Mouse (Mus musculus) gastrocnemius, postnatal 10 days (tissue): ENCODE measurements around the gene Slc51a. TPM values are rescaled to one million over a fixed set of nuclear protein-coding genes. Genes with fewer than 3 reads are reported as not detected.
"Not testable (repeated sequence)": the region's sequence is repeated elsewhere in the genome, so short reads cannot be mapped to it uniquely, and the experiment has no call there.

Experiments
- DNase-seq: peaks from one replicate; pipeline ENCODE4 v3.0.0; 2021; ENCODE audit warnings: mixed read lengths
- total RNA-seq, 2 experiments: library from RNA; stranded (reverse); gene quantifications; 2 replicates each; pipeline ENCODE4 v1.2.3; 2021

Slc51a gene
- total RNA-seq, 2 experiments from 2014 or later = not detected

DNA sequence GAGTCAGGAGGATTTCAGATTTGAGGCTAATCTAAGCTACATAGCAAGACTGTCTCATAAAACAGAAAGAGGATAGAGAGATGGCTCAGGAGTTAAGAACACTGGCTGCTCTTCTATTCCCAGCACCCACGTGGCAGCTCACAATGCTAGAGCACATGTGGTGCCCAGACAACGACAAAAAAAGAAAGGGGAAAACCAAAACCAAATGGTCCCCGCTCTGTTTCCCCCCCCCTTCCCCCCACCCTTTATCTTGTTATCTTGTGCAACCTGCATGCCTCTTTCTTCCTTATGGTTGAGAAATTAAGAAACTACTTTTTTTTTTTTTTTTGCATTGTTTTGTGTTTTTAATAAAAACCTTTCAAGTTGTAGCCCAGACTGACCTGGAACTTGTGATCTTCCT lies 19.2 kb downstream of the Slc51a start:
- DNase-seq = no peak

- no peak for DNase-seq
These were observed 22.8 kb downstream of the Slc51a start for GRCm38 (mm10) chr16:32464908-32465307.

- no peak for DNase-seq
These were observed 24.3 kb downstream of the Slc51a start for GRCm38 (mm10) chr16:32463426-32463825.

GRCm38 (mm10) chr16:32462950-32463349 lies 24.7 kb downstream of the Slc51a start:
- no peak for DNase-seq

- DNase-seq = no peak
These were observed 26.0 kb downstream of the Slc51a start for GRCm38 (mm10) chr16:32461713-32462112.

GRCm38 (mm10) chr16:32460518-32460917 lies 27.2 kb downstream of the Slc51a start:
- no peak for DNase-seq

GRCm38 (mm10) chr16:32457589-32458386 lies 29.9 kb downstream of the Slc51a start:
- DNase-seq = peak; percentile 52

- no peak for DNase-seq
These were observed 30.9 kb downstream of the Slc51a start for GRCm38 (mm10) chr16:32456761-32457160.

DNA sequence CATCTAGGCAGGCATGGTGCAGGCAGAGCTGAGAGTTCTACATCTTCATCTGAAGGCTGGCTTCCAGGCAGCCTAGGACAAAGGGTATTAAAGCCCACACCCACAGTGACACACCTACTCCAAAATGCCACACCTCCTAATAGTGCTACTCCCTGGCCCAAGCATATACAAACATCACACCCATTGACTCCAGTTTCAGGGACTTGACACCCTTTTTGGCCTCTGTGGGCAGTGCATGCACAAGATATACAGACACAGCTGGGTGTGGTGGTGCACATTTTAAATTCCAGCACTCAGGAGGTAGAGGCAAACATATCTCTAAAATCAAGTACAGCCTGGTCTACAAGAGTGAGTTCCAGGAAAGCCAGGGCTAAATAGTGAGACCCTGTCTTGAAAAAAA lies 31.6 kb downstream of the Slc51a start:
- no peak for DNase-seq

DNA sequence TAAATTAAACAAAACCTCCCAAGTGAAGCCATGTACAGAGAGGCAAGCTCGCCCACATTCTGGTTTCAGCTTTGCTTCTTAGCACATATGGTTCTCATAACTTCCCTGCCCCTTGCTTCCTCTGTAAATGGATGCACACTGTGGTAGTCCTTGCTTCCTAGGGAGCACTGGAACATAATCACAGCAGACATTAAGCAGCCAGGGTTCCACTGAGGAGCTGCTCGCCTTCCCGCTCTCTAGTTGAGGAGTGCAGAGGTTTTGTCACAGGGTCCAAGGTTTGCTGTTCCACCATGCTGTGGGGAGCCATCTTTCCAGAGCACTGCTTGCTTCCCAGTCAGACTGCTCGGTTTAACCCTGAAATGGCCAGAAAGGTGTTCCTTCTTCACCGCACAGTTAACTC lies 33.0 kb downstream of the Slc51a start:
- no peak for DNase-seq

DNA sequence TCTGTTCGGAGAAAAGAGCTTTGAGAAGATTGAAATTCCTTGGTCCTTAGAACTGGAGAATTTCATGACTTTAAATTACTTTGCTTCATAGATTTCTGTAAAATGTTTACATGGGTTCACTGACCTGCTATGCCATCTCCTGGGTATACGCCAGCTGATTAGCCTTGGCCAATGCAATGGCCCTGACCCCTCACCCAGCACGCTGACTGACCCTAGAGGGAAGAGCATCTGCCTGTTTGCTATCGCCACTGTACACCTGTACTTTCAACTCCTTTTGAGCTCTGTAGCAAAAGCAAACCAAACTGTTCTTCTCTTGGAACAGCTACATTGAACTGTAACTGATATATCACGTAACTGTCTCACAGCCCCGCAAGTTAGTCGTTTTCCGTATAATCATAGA lies 34.6 kb downstream of the Slc51a start:
- no peak for DNase-seq

DNA sequence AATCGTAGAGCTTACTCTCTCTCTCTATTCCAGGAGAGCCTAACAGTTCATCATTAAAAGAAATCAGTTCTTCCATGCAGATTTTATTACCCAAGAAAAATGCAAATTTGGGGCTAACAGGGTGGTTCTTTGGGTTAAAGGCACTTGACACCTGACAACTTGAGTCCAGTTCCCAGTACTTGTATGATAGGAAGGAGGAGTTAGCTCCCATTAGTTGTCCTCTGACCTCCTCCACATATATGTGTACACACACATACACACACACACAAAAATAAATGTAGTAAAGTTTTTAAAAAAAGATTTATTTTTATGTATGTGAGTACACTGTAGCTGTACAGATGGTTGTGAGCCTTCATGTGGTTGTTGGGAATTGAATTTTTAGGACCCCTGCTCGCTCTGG lies 37.5 kb downstream of the Slc51a start:
- no peak for DNase-seq

GRCm38 (mm10) chr16:32449665-32450064 lies 38.0 kb downstream of the Slc51a start:
- DNase-seq = no peak

- no peak for DNase-seq
These were observed 41.0 kb downstream of the Slc51a start for GRCm38 (mm10) chr16:32446563-32447138.

- no peak for DNase-seq
These were observed 42.1 kb downstream of the Slc51a start for GRCm38 (mm10) chr16:32445558-32445957.

GRCm38 (mm10) chr16:32444615-32445014 lies 43.1 kb downstream of the Slc51a start:
- DNase-seq = not testable (repeated sequence)

DNA sequence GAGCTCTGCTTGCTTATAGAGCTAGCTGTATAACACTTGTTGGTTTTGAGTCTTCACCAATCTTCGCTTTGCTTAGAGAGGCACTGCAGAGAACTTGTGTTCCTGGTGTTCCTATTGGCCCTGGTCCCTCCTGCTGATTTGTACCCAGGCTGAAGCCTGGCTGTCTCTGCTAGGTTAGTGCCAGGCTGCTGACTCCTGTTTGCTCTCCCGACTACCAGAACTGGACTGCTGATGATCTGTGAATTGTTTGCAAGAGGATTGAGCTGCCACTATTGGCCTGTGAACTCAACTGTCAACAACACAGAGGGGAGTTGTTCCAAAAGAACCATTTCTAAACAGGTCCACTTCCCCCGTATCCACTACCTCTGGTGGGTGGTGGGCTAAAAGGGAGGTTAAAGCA lies 46.2 kb downstream of the Slc51a start:
- DNase-seq = no peak

GRCm38 (mm10) chr16:32437266-32437665 lies 50.4 kb downstream of the Slc51a start:
- DNase-seq = no peak

- DNase-seq = no peak
These were observed 51.0 kb downstream of the Slc51a start for GRCm38 (mm10) chr16:32436657-32437056.

- no peak for DNase-seq
These were observed 53.0 kb downstream of the Slc51a start for GRCm38 (mm10) chr16:32434691-32435090.

DNA sequence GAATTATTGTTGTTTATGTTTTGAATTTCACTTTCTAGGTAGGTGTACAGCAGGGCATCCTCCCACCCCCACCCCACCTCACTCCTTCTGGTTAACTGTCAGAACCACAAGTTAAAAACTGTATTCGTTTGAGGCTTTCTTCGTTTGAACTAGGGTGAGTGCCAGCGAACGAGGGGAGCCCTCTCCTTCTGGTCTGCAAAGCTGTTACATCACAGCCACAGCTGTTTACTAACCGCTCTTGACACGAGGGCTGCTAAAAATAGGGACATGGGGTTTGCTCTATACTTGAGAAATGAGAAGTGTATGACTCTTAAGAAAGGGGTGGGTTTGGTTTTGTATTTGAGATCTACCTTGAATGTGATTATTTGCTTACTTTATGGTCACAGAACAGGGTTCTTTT lies 53.6 kb downstream of the Slc51a start:
- no peak for DNase-seq

GRCm38 (mm10) chr16:32433138-32433537 lies 54.5 kb downstream of the Slc51a start:
- DNase-seq = no peak

- no peak for DNase-seq
These were observed 55.8 kb downstream of the Slc51a start for GRCm38 (mm10) chr16:32431926-32432325.

DNA sequence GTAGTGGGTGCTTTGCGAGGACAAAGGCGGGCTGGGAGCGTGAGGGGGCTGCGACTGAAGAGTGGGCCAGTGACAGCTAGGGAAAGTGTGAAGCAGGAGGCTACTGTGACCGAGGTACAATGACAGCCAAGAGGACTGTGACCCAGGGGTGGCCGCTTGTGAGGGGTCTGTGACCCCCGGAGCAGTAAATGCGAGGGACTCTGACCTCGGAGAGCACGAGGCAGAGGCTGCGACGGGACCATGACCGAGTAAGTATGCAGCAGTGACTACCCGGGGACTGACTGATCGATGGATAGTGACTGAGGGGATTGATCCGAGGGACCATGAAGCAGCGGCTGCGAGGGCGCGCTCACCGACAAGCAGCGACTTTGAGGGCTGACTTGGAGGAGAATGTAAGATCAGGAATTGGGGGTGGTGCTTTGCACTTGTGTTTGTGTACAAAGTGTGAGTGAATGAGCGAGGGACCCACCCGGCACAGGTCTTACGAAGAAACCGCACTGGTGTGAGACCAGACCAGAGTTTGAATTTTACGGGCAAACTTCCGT lies 56.6 kb downstream of the Slc51a start:
- no peak for DNase-seq
